Mouse (Mus musculus) embryo, embryonic 10.5 days (tissue): ENCODE data around the gene 2310061I04Rik.
"Not testable (repeated sequence)": the region's sequence is repeated elsewhere in the genome, so short reads cannot be mapped to it uniquely, and the experiment has no call there.

Source experiments
- DNase-seq: peaks from one replicate; pipeline ENCODE4 v3.0.0-alpha.2; 2015; ENCODE audit warnings: low spot score

2310061I04Rik gene

DNA sequence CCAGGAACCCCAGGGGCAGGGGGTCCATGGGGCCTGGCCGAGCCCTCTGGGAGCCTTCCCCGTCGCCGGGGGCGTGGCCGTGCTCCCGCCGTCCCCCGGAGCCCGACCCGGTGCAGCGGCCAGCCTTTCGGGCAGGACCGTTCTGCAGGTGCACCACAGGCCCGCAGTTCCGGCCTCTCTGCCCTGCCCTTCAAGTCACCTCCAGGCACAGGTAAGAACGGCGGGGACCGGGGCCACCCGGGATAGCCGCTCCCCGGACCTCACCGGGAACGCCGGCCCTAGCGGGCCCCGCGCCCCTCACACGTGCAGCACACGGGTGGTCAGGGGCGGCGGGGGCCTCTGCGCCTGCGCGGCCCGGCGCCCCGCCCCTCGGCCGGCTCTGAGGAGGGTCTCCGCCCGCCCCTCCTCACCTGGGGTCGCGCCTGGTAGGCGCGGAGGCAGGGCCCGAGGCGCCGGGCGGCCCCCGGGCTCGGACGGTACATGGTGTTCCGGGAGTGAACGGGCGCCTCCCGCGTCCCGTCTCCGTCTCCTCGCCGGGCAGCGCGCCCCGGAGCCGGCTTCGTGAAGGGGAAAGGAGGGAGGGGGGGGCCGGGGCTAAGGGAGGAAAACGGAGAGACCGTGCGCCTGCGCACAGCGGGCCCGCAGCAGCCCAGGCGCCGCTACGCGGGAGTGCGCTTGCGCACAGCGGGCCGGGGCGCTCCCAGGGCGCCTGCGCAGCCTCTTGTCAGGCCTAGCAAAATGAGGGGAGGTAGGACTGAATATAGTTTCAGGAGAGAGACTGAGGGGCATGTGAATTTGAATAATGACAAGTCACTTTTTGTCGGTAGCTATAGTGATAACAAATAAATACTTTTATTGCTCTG, at the start of gene 2310061I04Rik:
Gene 2310061I04Rik, minus strand, starts transcription at position 651 of the 863 bp plus-strand sequence.
- peak; percentile 95 for DNase-seq

DNA sequence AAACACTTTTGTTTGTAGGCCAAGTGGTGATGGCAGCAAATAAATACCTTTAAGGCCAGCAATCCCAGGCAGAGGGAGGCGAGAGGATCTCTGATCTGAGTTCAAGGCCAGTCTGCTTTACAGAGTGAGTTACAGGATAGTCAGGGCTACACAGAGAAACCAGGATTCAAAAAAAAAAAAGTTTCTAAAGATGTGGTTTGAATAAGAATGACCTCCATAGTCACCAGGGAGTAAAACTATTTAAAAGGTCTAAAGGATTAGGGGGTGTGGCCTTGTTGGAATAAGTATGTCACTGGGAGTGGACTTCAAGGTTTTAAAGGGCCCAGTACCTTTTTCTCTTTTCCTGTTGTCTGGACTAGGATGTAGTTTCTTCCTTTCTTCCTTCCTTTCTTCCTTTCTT, 42.7 kb upstream of the 2310061I04Rik start:
- DNase-seq = no peak

- DNase-seq = no peak
Measured at GRCm38 (mm10) chr17:35939108-35939507, 41.9 kb upstream of the 2310061I04Rik start.

DNA sequence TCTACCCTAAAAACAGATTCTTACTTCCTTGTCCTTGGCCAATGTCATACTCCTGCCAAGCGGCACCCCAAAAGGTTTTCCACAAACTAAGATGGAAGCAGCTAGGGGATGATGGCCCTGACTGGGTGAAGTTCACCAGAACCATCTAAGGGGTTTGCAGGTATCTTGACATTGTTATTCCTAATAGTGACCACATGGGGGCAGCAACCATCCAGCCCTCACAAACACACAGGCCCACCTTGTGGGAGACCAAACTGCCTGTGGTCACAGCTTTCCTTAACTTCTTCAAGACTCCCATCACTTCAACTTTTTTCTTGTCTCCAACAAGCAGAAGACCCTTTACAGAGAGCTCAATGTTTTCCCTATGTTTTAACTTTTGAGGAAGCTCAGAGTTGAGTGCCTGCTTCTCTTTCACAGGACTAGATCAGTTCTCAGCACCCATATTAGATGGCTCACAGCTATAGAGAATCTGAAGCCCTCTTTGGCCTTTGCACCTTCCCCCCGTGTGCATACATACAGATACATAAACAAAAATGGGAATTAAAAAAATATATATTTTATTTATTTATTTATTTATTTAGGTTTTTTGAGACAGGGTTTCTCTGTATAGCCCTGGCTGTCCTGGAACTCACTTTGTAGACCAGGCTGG, 40.6 kb upstream of the 2310061I04Rik start:
- peak; percentile 75 for DNase-seq

- DNase-seq = not testable (repeated sequence)
Measured at GRCm38 (mm10) chr17:35935763-35936162, 38.5 kb upstream of the 2310061I04Rik start.

DNA sequence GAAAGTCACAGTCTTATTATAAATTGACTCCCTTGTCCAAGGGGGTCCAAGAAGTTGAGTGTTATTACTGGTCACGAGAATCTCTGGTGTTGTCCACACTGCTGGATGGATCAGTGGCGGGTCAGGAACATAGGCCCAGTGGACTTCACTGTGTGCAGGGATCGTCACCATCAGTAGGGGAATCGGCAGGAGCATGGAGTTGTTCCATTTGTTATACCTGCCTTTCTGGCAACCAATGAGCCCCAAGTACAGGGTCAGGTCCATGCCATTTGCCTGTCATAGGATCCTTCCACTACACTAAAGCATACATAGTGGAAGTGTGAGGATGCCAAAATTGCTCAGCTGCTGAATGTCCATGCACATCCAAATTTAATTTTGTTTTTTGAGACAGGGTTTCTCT, 35.4 kb upstream of the 2310061I04Rik start:
- DNase-seq = no peak

DNA sequence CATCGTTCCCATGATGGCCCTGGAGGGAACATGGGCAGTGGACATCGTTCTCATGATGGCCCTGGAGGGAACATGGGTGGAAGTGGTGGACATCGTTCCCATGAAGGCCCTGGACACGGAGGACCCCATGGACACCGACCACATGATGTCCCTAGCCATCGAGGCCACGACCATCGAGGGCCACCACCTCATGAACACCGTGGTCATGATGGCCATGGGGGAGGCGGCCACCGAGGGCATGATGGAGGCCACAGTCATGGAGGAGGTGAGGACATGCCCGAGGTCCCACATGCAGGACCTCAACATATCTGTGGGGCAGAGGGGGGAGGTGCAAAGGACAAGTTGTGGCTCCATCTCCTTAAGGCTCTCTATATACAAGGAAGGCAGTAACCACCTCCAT, 33.4 kb upstream of the 2310061I04Rik start:
- no peak for DNase-seq

GRCm38 (mm10) chr17:35929534-35929933, 32.3 kb upstream of the 2310061I04Rik start:
- DNase-seq = no peak

GRCm38 (mm10) chr17:35927471-35927870, 30.2 kb upstream of the 2310061I04Rik start:
- no peak for DNase-seq

GRCm38 (mm10) chr17:35923281-35923680, 26.1 kb upstream of the 2310061I04Rik start:
- no peak for DNase-seq

GRCm38 (mm10) chr17:35922566-35922965, 25.3 kb upstream of the 2310061I04Rik start:
- DNase-seq = no peak

DNA sequence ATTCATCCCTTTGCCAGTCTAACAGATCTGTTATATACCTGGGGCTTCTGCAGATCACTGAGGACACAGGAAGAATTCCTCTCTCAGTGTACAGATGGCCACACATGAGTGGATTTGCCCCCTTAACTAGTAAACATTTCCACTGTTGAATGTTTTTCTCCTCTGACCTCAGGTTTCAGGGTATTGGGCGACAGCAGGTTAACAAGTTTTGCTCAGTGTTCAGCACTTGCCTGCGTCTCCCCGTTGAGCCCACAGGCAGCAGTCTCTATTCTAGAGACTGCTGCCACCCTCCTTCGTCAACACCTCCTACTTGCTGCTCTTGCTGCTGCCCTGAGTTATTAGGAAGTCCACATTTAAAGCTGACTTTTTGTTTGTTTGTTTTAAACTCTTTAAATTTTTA, 24.5 kb upstream of the 2310061I04Rik start:
- no peak for DNase-seq

DNA sequence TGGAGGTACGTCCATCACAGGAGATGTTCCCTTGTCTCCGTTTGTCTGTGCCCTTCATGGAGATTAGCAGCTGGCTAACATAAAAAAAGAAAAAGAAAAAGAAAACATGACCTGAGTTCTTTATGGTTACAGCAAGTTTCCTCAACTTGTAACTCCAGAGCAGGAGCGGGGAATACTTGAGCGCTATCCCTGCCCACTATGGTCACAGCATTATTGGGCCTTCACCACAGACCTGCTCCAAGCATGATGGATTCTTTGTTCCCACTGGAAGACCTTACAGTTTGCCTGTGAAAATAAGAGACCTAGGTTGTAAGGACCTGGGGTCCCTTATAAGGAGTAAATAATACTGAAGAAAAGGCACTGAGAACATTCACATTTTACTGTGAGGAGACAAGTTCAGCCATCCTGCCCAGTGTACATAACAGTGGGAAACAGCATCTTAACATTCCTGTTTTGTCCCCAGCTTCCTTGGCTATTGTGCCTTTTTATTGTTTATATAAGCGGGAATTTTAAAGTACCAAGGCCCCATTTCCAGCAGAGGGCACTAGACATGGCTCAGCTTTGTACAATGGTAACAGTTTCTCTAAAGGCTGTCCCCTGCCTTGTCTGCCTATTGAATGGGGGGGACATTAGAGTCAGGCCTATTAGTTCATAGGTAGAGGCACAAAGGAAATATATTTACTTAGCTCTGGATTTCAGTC, 23.8 kb upstream of the 2310061I04Rik start:
- DNase-seq = peak; percentile 81

GRCm38 (mm10) chr17:35920384-35920783, 23.2 kb upstream of the 2310061I04Rik start:
- no peak for DNase-seq

GRCm38 (mm10) chr17:35919864-35920301, 22.7 kb upstream of the 2310061I04Rik start:
- DNase-seq = no peak

DNA sequence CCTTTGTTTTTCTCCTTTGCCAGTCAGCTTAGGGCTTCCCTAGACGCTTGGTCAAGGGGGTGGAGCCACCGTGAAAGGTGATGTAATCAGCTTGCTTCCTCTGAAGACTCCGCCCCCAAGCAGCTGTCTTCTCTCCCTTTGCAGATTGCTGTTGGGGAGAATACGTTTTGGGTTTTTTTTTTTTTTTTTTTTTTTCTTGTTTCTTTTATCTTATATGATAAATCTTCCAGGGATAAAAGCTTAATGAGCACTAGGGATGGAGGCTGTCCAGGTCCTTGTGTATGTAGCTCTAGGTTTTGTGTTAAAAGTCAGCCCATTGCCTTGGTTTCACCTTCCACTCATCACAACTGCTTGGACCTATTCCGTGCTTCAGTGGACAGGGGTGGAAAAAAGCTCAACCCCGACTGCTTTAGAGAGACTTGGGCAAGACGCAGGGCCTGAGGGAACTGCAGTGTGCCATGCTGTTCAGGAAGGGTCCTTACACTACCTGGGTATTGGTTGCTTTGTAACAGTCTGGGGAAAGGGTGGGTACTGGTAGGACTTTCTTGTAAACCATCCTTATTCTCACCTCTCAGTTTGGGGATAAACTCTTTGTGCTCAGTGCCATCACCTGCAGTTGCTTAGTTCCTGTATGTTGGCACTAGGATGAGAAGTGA, 22.0 kb upstream of the 2310061I04Rik start:
- DNase-seq = peak; percentile 98

DNA sequence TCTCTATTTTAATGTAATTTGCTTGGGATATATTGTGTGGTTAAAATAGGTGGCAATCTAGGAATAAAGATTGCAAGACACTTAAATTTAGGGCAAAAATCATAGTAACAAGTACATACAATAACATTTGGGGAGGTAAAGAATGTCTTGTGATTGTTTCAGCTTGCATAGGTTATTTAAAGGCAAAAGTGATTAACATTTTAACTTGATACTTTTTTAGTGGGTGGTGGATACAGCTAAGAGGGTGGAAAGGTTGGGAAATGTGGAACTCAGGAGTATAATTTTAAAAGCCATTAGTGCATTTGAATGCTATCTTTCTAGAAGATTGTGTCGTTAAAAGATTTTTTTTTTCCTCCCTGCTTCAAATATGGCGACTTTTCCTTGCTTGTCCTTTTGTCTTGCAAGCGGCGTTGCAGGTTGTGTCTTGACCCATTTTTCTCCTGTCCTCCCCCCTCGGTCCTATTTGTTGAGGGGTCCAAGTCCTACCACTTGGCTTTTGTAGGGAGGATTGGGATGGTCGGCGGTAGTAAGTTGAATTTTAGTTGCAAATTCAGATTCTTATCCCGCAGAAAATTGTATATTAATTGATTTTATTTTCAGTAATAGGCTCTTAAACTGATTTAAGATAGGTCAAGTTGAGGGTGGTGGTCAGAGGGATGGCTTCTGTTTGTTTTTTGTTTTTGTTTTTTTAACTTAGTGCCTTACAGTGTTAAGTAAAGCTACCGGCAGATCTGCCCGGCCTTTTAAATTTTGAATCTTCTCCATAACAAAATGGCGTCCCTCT, 21.2 kb upstream of the 2310061I04Rik start:
- peak; percentile 77 for DNase-seq

- peak; percentile 83 for DNase-seq
Measured at GRCm38 (mm10) chr17:35917463-35918251, 20.4 kb upstream of the 2310061I04Rik start.

DNA sequence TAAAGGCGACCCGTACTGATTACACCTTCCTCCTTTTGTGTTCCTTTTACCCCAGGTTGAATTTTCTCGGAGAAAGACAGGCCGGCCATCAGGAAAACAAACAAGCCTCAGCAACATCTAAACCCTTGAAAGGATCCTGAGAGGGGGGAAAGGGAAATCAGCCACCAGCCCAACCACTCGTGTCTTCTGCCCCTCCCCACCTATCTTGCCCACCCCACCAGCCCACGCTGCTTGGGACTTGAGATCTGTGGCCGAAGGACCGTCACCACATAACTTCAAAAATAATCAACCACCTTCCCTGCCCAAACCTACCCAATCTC, 19.9 kb upstream of the 2310061I04Rik start:
- no peak for DNase-seq

GRCm38 (mm10) chr17:35916297-35917142, 19.3 kb upstream of the 2310061I04Rik start, which contains the start of the genes Mrps18b and Ppp1r10:
TSS of gene Mrps18b (minus strand) at chr17:35916389.
TSS of gene Ppp1r10 (plus strand) at chr17:35916434.
- DNase-seq = peak; percentile 99
